Mouse (Mus musculus) heart, embryonic 11.5 days (tissue): ENCODE results near the gene Crtc2. TPM values are rescaled to one million over a fixed set of nuclear protein-coding genes. Genes with fewer than 3 reads are reported as not detected.

Source experiments
- ATAC-seq: fragments of 200-750 bp; cut with Nextera tagmentation; replicated peaks from 2 replicates; pipeline ENCODE4 v1.8.0; 2017; ENCODE audit warnings: moderate library complexity; ENCODE audit not compliant: insufficient number of reproducible peaks, low FRiP score, low TSS enrichment
- H3K27ac ChIP-seq: fragments of 300-500 bp; sonication (generic); 2 replicates; pipeline ENCODE4 v1.5.1; 2014; ENCODE audit warnings: mild to moderate bottlenecking, low read depth, low read length
- H3K27me3 ChIP-seq: fragments of 300-500 bp; sonication (generic); 2 replicates; pipeline ENCODE4 v1.6.1; 2014; ENCODE audit warnings: mild to moderate bottlenecking, low read length, mixed read lengths; ENCODE audit not compliant: control insufficient read depth, insufficient read depth
- H3K36me3 ChIP-seq: fragments of 300-500 bp; sonication (generic); 2 replicates; pipeline ENCODE4 v1.6.1; 2014; ENCODE audit warnings: mild to moderate bottlenecking, low read length, moderate library complexity, mixed read lengths; ENCODE audit not compliant: control insufficient read depth, insufficient read depth
- H3K4me1 ChIP-seq: fragments of 300-500 bp; sonication (generic); 2 replicates; pipeline ENCODE4 v1.6.1; 2014; ENCODE audit warnings: low read length; ENCODE audit not compliant: control insufficient read depth, insufficient read depth
- H3K4me2 ChIP-seq: fragments of 300-500 bp; sonication (generic); 2 replicates; pipeline ENCODE4 v1.6.1; 2014; ENCODE audit warnings: mild to moderate bottlenecking, moderate library complexity
- H3K4me3 ChIP-seq: fragments of 300-500 bp; sonication (generic); 2 replicates; pipeline ENCODE4 v1.5.1; 2014; ENCODE audit warnings: low read depth, low read length
- H3K9ac ChIP-seq: fragments of 300-500 bp; sonication (generic); 2 replicates; pipeline ENCODE4 v1.6.1; 2014; ENCODE audit warnings: mild to moderate bottlenecking, low read depth, low read length, moderate library complexity
- H3K9me3 ChIP-seq: fragments of 300-500 bp; sonication (generic); replicated peaks from 2 replicates; pipeline ENCODE4 v1.6.1; 2016; ENCODE audit warnings: low read length; ENCODE audit not compliant: control insufficient read depth
- WGBS: fragments of 180-500 bp; shearing (Covaris S2); extraction: QIAGEN DNeasy Blood & Tissue Kit; methylation state at CpG from one replicate; pipeline ENCODE4 v1.1.7; 2014; ENCODE audit not compliant: insufficient replicate concordance; 5-methylcytosine and 5-hydroxymethylcytosine counted together
- polyA plus RNA-seq: library from polyadenylated mRNA; unstranded; fragments of >200 nt; fragmentation: Nextera tagmentation; extraction: Ambion mirVana; gene quantifications from 2 replicates; pipeline ENCODE4 v1.2.1, GENCODE M21; 2014

Gene Crtc2
- polyA plus RNA-seq, 1 experiment from 2014 or later: 11.6 TPM

DNA sequence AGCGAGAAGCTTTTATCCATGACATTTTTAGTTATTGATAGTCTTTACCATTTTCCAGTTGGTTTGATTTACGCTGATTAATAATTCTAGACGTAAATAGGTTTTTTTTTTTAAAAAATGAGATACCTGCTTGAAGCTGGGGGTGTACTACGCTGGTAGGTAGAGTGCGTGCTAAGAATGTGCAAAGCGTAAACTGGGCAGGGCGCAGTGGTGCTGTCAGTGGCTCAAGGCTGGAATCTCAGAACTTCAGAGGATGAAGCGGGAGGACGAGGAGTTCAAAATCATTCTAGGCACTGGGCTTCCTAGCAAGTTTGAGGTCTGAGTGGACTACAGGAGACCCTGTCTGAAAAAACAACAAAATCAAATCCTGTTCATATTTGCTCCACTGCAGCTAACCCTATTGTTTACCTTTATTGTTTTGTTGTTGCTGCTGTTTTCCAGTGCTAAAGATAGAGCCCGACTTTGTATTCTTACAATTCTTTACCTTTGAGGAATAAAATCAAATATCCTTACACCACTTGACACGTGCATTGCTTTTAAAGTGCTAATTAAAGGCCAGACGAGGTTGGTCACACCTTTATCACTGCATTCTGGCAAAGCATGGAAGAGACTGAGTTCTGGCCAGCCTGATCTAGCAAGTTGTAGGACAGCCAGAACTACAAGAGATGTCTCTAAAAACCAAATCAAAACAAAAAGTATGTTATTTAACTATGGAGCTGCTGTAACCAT lies 39.8 kb upstream of the Crtc2 start:
- Histone ChIP-seq H3K27ac (peak overlapping the region; percentile 46; the same call in 1 of the 2 replicates), H3K4me3 (peak overlapping the region; percentile 88), H3K4me2 (peak overlapping the region; percentile 88), H3K9me3 (no peaks in the 10 kb centered on the region), H3K27me3 (no peaks in the 10 kb centered on the region), H3K9ac (peak overlapping the region; percentile 93), H3K36me3 (peaks cover 11% of the 10 kb centered on the region), H3K4me1 (peaks cover 12% of the 10 kb centered on the region)
- WGBS: 10% methylated on average over 12 of the region's 12 CpGs
- no peak for ATAC-seq

DNA sequence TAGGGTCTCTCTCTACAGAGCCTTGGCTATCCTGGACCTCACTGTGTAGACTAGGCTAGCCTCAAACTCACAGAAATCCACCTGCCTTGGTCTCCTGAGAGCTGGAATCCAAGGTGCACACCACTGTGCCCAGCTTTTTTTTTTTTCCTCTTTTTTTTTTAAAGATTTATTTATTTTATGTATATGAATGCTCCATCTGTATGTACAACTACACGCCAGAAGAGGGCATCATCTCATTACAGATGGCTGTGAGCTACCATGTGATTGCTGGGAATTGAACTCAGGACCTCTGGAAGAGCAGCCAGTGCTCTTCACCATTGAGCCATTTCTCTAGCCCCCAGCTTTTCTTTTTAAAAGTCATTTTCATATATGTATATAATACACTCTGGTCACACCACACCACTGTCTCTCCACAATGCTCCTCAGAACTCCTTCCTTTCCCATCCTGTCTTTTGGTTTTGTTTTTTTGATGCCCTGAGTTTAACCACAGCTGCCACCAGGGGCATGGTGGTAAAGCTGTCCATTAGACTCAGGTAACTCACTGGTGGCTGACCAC lies 38.1 kb upstream of the Crtc2 start:
- Histone ChIP-seq H3K9me3 (no peaks in the 10 kb centered on the region), H3K4me1 (peaks cover 14% of the 10 kb centered on the region), H3K9ac (no peak overlapping the region), H3K36me3 (peaks cover 5% of the 10 kb centered on the region; the same call in 1 of the 2 replicates), H3K4me2 (no peak overlapping the region), H3K4me3 (no peak overlapping the region), H3K27me3 (no peaks in the 10 kb centered on the region), H3K27ac (no peak overlapping the region)
- 23% methylated on average over 1 of the region's 1 CpGs for WGBS
- ATAC-seq: no peak

- Histone ChIP-seq H3K9me3 (no peaks in the 10 kb centered on the region), H3K4me1 (peaks cover 18% of the 10 kb centered on the region), H3K9ac (peak overlapping the region; percentile 73), H3K27me3 (no peaks in the 10 kb centered on the region), H3K4me3 (peak overlapping the region; percentile 56), H3K27ac (peak overlapping the region; percentile 77), H3K4me2 (peak overlapping the region; percentile 84), H3K36me3 (peaks cover 9% of the 10 kb centered on the region; the same call in 1 of the 2 replicates)
- no peak for ATAC-seq
- WGBS: 14% methylated on average over 6 of the region's 6 CpGs
Measured at GRCm38 (mm10) chr3:90220088-90220487, 33.9 kb upstream of the Crtc2 start.

DNA sequence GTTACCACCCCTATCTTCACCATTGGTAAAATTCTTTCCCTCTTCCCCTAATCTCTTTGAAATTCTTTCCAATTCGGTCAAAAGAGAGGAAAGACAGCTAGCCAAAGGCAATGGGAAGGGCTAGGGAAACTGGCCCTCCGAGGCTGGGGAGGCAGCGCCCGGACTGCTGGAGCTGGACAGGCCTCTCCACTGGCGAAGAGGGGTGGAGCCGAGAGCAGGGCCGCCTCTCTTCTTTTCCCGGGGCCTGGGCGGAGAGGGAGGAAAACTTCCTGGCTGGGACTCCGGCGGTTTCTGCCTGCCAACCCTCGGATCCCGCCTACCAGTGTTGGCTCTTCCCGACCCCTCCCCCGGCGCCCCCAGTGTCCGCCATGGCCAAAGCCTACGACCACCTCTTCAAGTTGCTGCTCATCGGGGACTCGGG lies 33.4 kb upstream of the Crtc2 start:
- Histone ChIP-seq H3K27me3 (no peaks in the 10 kb centered on the region), H3K4me1 (peaks cover 18% of the 10 kb centered on the region), H3K27ac (peak overlapping the region; percentile 77), H3K9ac (peak overlapping the region; percentile 73), H3K4me2 (peak overlapping the region; percentile 84), H3K9me3 (no peaks in the 10 kb centered on the region), H3K4me3 (peak overlapping the region; percentile 56), H3K36me3 (peaks cover 12% of the 10 kb centered on the region; the same call in 1 of the 2 replicates)
- 1% methylated on average over 19 of the region's 20 CpGs for WGBS
- ATAC-seq: peak; percentile 72

DNA sequence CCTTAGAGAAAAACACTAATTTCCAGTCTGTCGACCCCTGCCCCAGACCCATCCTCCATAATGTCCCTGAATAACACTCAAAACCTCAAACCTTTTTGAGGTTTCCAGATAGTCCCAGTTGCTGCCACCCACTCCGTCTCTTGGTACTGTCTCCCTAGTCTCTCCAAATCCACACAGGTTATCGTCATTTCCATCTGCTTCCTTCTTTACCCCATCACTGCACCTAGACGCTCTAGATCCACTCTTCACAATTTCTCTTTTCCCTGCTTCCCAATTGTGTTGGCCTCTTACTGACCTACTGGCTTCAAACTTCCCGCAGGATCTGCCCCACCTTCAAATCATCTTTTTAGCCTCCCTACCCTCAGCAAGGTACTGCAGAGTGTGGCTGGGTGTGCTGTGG lies 32.8 kb upstream of the Crtc2 start:
- H3K27me3 ChIP-seq: no peaks in the 10 kb centered on the region
- H3K4me3 ChIP-seq: peak overlapping the region; percentile 56
- H3K4me2 ChIP-seq: peak overlapping the region; percentile 84
- peak overlapping the region; percentile 77 for H3K27ac ChIP-seq
- WGBS: 14% methylated on average over 5 of the region's 5 CpGs
- H3K4me1 ChIP-seq: peaks cover 18% of the 10 kb centered on the region
- H3K9me3 ChIP-seq: no peaks in the 10 kb centered on the region
- peak overlapping the region; percentile 73 for H3K9ac ChIP-seq
- ATAC-seq: no peak
- H3K36me3 ChIP-seq: peaks cover 17% of the 10 kb centered on the region

DNA sequence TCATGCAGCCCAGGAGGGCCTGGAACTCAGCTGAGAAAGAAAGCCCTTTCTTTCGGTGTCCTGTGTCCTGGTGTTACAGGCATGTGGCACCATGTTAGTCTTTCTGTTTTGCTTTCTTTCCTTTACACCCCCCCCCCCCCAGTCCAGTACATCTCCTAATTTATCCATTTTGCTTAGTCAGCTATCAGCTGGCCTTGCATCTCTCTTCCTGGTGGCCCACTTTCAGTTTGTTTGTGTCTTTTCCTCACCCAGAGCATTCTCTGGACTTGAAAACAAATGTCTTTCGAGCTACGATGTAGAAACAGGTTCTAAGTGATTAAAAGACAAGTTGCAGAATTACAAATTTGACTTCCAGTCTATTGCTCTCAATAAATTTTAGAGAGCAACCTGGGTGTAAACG lies 31.5 kb upstream of the Crtc2 start:
- Histone ChIP-seq H3K4me1 (peaks cover 18% of the 10 kb centered on the region), H3K27ac (no peak overlapping the region), H3K27me3 (no peaks in the 10 kb centered on the region), H3K36me3 (peaks cover 17% of the 10 kb centered on the region), H3K9ac (no peak overlapping the region), H3K4me2 (0 out of 2 replicates have a peak overlapping the region, but pooled peaks have one; percentile 84), H3K4me3 (no peak overlapping the region), H3K9me3 (no peaks in the 10 kb centered on the region)
- whole genome bisulfite sequencing: 80% methylated on average over 4 of the region's 4 CpGs
- ATAC-seq: no peak

- H3K36me3 ChIP-seq: peaks cover 17% of the 10 kb centered on the region
- H3K4me2 ChIP-seq: no peak overlapping the region
- H3K27ac ChIP-seq: no peak overlapping the region
- H3K9ac ChIP-seq: no peak overlapping the region
- H3K4me3 ChIP-seq: no peak overlapping the region
- no peaks in the 10 kb centered on the region for H3K9me3 ChIP-seq
- no peak for ATAC-seq
- WGBS: 38% methylated on average over 3 of the region's 3 CpGs
- H3K4me1 ChIP-seq: peaks cover 18% of the 10 kb centered on the region
- H3K27me3 ChIP-seq: no peaks in the 10 kb centered on the region
Measured at GRCm38 (mm10) chr3:90222941-90223340, 31.0 kb upstream of the Crtc2 start.

DNA sequence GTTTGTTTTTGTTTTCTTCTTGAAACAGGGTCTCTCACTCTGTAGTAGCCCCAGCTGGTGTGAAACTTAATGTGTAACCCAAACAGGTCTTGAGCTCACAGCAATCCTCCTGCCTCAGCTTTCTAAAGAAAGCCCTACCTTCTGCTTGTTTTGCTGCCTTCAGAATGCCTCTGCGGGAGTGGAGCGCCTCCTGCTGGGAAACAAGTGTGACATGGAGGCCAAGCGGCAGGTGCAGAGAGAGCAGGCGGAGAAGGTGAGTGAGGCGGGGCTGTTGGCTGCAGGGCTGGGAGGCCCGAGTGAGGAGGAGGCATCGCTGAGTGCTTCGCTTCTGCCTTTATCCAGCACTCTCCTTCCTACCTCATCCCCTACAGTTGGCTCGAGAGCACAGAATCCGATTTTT lies 29.6 kb upstream of the Crtc2 start:
- H3K4me1 ChIP-seq: peaks cover 18% of the 10 kb centered on the region
- H3K4me3 ChIP-seq: no peak overlapping the region
- H3K9ac ChIP-seq: no peak overlapping the region
- no peak for ATAC-seq
- no peaks in the 10 kb centered on the region for H3K27me3 ChIP-seq
- 68% methylated on average over 10 of the region's 10 CpGs for WGBS
- H3K9me3 ChIP-seq: no peaks in the 10 kb centered on the region
- H3K36me3 ChIP-seq: peaks cover 17% of the 10 kb centered on the region
- H3K4me2 ChIP-seq: no peak overlapping the region
- H3K27ac ChIP-seq: no peak overlapping the region
